Mouse (Mus musculus) embryo, embryonic 10.5 days (tissue): ENCODE measurements around the gene Gm20918.
"Not testable (repeated sequence)": the region's sequence is repeated elsewhere in the genome, so short reads cannot be mapped to it uniquely, and the experiment has no call there.

Experiments used
- DNase-seq: peaks from one replicate; pipeline ENCODE4 v3.0.0-alpha.2; 2015; ENCODE audit warnings: low spot score

Gene Gm20918

GRCm38 (mm10) chrY:5043637-5044036, at the start of gene Gm20918:
Gene Gm20918, plus strand, starts transcription at chrY:5043937.
- DNase-seq, result not testable (repeated sequence)
